Mouse (Mus musculus) thymus, postnatal 10 days (tissue): ENCODE results near the gene Cebpzos.

Experiments used
- DNase-seq, 2 experiments: peaks; one replicate each; pipeline ENCODE4 v3.0.0; 2021; ENCODE audit warnings: low spot score in 2 of 2

Gene Cebpzos

GRCm38 (mm10) chr17:78916369-78916813 is at the start of gene Cebpzos:
Gene Cebpzos (plus strand): TSS chr17:78916500.
- peak; percentile 87 to 89 for DNase-seq

GRCm38 (mm10) chr17:78873886-78874285 is 42.4 kb upstream of the Cebpzos start:
- DNase-seq, result no peak

DNA sequence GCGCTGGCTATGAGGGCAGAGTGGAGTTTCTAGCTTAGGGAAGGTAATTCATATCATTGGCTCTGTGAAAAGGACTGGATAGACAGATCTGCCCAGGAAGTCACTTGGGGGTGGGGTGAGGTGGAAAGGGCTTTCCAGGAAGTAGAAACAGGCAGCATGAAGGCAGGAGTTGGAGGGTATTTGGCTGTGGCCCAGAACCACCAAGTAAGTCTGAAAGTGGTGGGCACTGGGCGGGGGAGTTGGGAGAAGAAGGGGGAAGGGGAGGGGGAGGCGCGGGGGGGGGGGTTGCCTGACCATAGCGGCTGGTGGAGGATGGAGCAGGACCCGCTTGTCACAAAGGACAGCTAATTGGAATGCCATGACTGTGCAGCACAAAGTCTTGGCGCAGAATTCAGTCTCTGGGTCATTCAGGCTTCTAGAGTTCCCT is 34.4 kb upstream of the Cebpzos start:
- DNase-seq, result peak in 1 of 2 experiments; percentile 20

GRCm38 (mm10) chr17:78882401-78883112 is 33.7 kb upstream of the Cebpzos start, which contains the start of gene Eif2ak2:
Gene Eif2ak2 (minus strand): TSS chr17:78882573.
- peak; percentile 44 to 64 for DNase-seq

DNA sequence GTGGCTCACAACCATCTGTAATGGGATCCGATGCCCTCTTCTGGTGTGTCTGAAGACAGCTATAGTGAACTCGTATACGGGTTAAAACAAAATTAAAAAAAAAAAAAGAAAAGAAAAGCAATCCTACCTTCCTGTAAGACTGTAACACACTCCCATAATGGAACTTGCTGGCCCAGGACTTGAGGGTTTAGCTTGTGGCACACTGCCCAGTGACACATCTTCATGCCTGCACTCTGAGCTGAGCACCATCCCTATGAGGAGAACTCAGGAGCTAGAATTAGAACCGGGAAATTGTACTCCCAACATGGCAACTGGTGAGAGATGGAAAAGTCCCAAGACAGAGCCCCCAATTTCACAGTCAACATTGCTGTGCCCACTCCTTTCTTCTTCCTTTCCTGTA is 33.0 kb upstream of the Cebpzos start:
- DNase-seq, result no peak

DNA sequence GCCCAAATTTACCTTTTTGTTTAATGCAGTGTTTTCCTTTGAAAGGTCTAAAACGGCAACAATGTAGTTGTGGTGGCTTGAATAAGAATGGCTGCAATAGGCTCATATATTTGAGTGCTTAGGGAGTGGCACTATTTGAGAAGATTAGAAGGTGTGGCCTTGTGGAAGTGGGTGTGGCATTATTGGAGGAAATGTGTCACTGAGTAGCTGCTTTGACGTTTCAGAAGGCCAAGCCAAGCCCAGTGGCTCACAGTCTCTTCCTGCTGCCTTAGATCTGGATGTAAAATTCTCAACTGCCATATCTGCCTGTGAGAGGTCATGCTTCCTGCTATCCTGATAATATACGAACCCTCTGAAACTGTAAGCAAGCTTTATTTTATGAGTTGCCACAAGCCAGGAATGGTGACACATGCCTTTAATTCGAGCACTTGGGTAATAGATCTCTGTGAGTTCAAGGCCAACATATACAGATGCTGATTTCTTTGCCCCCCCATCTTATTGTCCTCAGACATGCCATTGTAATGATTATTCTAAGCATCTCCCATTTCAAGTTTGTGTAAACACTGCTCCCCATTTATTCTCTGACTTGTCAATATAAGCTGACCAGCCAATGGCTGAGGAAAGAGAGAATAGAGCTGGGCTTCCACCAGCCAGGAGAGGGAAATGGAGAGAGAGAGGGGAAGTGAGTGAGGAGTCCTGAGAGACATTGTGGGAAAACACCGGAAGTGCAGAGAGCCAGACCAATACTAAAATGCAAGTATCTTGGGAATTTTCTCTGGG is 30.8 kb upstream of the Cebpzos start:
- no peak for DNase-seq

DNA sequence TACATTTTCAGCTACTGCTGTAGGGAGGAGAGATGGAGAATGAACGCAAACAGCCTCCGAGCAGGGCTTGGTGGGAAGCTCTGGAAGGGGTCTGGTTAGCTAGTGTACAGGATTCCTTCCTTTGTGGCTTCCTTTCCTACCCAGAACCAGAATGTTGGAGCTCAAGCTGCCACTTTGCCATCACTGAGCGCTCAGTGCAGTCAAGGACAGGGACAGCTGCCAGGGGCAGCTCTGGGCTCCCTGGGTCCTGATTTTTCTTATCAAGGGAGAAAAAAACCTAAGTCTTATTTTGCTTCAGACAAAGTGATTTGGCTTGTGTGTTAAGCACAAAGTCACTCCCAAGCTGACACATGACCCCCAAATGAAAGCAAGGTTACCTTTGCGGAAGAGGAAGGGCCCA is 27.7 kb upstream of the Cebpzos start:
- DNase-seq, result no peak

GRCm38 (mm10) chr17:78889184-78889583 is 27.1 kb upstream of the Cebpzos start:
- DNase-seq, result no peak

DNA sequence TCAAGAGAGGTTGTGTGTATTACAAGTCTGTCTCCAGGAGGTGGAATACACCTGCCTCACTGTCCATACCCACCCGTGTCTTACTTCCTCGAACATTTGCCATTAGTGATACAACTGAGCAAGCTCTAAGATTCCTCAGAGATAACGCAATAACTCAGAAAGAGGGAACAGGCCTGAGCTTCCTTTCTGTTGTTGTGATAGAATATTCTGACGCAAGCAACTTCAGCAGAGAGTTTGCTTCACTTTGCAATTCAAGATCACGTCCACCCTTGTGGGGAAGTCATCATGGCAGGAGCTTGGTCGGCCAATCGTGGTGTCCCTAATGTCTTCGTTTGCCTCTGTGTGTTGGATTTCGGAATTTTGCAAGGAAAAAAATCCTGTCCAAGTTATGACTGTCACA is 25.3 kb upstream of the Cebpzos start:
- DNase-seq, result no peak

DNA sequence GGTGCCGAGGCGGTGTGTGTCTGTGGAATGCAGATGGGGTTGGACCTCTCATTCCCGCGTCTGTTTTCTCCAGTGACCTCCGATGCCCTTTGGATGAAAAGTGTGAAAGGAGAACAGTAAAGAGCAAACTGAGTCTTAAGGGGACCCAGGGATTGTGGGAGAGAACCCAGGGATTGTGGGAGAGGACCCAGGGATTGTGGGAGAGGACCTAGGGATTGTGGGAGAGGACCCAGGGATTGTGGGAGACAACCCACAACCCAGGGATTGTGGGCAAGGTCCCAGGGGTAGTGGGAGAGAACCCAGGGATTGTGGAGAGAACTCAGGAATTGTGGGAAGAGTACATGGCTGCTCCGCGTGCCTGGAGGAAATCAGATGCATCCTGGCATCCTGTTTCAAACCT is 21.3 kb upstream of the Cebpzos start:
- no peak for DNase-seq

GRCm38 (mm10) chr17:78895394-78895793 is 20.9 kb upstream of the Cebpzos start:
- DNase-seq, result peak in 1 of 2 experiments; percentile 13

DNA sequence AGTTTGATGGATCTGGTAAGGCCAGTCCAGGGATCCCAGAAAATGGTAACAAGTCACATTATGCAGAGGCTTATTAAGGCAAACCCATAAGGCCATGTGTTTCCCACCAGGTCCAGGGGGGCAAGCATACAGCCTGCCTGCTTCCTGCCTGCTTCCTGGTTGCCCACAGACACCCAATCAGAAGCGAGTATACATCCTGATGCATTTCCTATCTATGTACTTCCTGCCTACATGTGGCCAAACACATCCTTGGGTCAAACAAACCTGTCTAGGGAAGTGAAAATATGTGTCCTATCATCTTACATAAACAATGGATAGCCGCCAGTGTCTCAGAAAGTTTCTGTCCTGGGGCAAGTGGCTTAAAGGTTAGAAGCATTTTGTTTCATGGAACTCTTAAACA is 13.1 kb upstream of the Cebpzos start:
- no peak for DNase-seq

GRCm38 (mm10) chr17:78906892-78907291 is 9.4 kb upstream of the Cebpzos start, which contains the start of gene Sult6b1:
Gene Sult6b1 (minus strand): TSS chr17:78906992.
- DNase-seq, result no peak

- DNase-seq, result no peak
Measured at GRCm38 (mm10) chr17:78909374-78909773, 6.9 kb upstream of the Cebpzos start.

- no peak for DNase-seq
Measured at GRCm38 (mm10) chr17:78912861-78913281, 3.4 kb upstream of the Cebpzos start.

- DNase-seq, result no peak
Measured at GRCm38 (mm10) chr17:78913921-78914320, 2.4 kb upstream of the Cebpzos start.

DNA sequence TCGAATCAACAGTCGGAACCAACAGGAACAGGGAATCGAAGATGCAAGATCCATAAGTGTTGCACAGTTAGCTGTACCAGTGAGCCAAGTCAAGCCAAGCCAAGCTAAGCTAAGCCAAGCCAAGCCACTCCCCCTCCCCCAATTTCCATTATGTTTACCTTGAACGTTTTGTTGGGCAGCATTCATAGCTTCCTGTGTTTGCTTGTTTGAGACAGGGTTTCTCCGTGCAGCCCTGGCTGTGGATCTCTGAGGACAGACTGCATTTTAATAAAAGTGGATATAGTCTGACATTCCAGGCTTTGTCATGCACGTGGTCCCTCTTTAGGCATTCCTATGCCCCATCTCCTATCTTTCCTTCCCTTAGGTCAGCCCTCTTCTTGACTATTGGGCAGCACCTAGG is 528 bp upstream of the Cebpzos start:
- no peak for DNase-seq

- no peak for DNase-seq
Measured at GRCm38 (mm10) chr17:78916899-78917298, 599 bp downstream of the Cebpzos start.

GRCm38 (mm10) chr17:78917696-78918095 is 1.4 kb downstream of the Cebpzos start:
- no peak for DNase-seq

- no peak for DNase-seq
Measured at GRCm38 (mm10) chr17:78935857-78936256, 19.6 kb downstream of the Cebpzos start.

DNA sequence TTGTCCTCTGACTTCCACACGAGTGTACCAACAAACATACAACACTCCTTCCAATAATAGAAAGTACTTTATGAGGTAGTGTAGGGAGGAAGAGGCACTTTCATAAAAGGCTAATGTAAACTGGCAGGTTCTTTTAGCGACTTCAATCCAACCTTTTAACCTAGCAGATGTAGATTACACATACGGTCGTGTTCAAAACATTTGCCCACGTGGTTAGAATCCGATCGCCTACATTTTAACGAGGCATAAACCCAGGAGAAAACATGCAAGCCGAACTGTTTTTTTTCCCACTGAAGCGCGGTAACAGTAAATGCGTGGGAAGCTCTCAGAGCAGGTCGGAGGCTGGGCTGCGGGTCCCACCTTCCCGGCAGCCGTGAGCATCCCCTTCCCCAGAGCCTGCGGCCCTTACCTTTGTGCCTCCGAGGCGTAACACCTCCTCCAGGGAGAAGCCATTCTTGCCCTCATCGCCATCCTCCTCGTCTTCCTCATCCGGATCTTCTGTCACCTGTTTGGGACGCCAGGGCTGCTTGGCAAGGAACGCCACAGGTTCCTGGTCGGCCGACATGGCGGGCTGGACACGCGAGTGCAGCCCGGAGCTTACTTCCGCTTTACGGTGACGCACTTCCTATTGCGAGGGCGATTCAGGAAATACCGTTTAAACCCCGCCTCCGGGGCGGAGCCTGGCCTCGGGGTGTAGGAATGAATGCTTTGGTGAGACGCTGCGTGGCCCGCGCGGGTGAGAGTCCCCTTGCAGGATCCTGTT is 20.3 kb downstream of the Cebpzos start, which contains the start of the genes Cebpz and Ndufaf7:
Gene Cebpz, minus strand, starts transcription at position 601 of the 763 bp plus-strand sequence.
Gene Ndufaf7, plus strand, starts transcription at position 671 of the 763 bp plus-strand sequence.
- peak; percentile 92 to 93 for DNase-seq
